22 mouse cellular contexts compared by ENCODE assay signal in the genomic region with DNA sequence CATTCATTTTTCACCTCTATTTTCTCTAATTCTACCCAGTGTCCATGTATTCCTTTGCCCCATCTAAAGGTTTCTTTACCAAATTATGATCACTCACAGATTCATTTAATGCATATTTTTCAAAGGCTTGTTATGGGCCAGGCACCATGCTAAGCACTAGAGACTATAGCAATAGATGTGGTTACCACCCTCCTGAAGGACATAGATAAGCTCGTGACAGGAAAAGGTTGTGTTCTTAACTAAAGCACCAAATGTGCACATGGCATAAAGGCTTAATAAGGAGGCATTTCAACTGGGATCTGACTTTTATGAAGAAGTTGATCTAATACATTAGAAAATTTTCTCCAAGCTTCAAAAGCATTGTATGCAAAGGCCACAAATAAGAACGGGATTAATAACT. TPM values are rescaled to one million over a fixed set of nuclear protein-coding genes. Genes with fewer than 3 reads are reported as not detected.
A peak's percentile ranks its signal among the peaks of the same experiment; 100 is the strongest.
DNase-seq lines count a peak whose midpoint lies in the region; ATAC-seq and TF ChIP-seq lines count a peak whose summit lies in the region.
"Had no signal": no experiment of that assay in that cellular context is flagged by ENCODE, and none has a peak within 500 bp of the region (broad histone marks: within the 10 kb centered on the region; RNA-seq: fewer than 3 reads in every experiment).

No protein-coding gene starts in this region.

- peak overlapping the region; percentile 72 for H3K27ac ChIP-seq in liver, embryonic 14.5 days
- H3K27ac ChIP-seq in kidney, adult 2 months (ENCODE audit: insufficient read depth, low read depth, low read length): no peak overlapping the region
- H3K27ac ChIP-seq in forebrain, embryonic 13.5 days: no peak overlapping the region
- no peak overlapping the region for H3K27ac ChIP-seq in intestine, embryonic 16.5 days (ENCODE audit: low read length)
- H3K27ac ChIP-seq: embryonic facial prominence, embryonic 10.5 days; heart, embryonic 13.5 days; hindbrain, embryonic 15.5 days had no signal

- 0 out of 2 replicates have a peak overlapping the region, but pooled peaks have one; percentile 29 for H3K9ac ChIP-seq in liver, embryonic 14.5 days (replicated peaks)
- H3K9ac ChIP-seq in forebrain, embryonic 13.5 days: no peak overlapping the region
- H3K9ac ChIP-seq in intestine, embryonic 16.5 days (ENCODE audit: low read depth, low read length): no peak overlapping the region
- H3K9ac ChIP-seq: forebrain, postnatal 0 days; heart, embryonic 13.5 days; hindbrain, embryonic 15.5 days had no signal

- H3K4me3 ChIP-seq in liver, embryonic 14.5 days (ENCODE audit: insufficient read depth in 1 of 2, low read depth in 2 of 2, low read length in 2 of 2): no peak overlapping the region
- no peak overlapping the region for H3K4me3 ChIP-seq in kidney, adult 2 months (ENCODE audit: insufficient read depth, low read depth, low read length)
- no peak overlapping the region for H3K4me3 ChIP-seq in forebrain, embryonic 13.5 days
- no peak overlapping the region for H3K4me3 ChIP-seq in intestine, embryonic 16.5 days (ENCODE audit: low read length)
- H3K4me3 ChIP-seq: embryonic facial prominence, embryonic 10.5 days; erythroblast, embryonic 14.5 days; heart, embryonic 13.5 days; hindbrain, embryonic 15.5 days had no signal

- no peaks in the 10 kb centered on the region for H3K36me3 ChIP-seq in liver, embryonic 14.5 days (replicated peaks; ENCODE audit: control insufficient read depth, insufficient read depth, low read depth)
- H3K36me3 ChIP-seq in kidney, adult 2 months (ENCODE audit: control insufficient read depth, insufficient read depth, low read length): no peaks in the 10 kb centered on the region
- no peaks in the 10 kb centered on the region for H3K36me3 ChIP-seq in forebrain, embryonic 13.5 days (ENCODE audit: poor library complexity, severe bottlenecking)
- no peaks in the 10 kb centered on the region for H3K36me3 ChIP-seq in intestine, embryonic 16.5 days (ENCODE audit: control insufficient read depth, insufficient read depth, low read length)
- H3K36me3 ChIP-seq: embryonic facial prominence, embryonic 10.5 days; G1E; hindbrain, embryonic 15.5 days had no signal

- peak; percentile 79 for ATAC-seq in erythroblast, adult 5-6 weeks (replicated peaks; ENCODE audit: low FRiP score, poor library complexity, severe bottlenecking)
- ATAC-seq in liver, embryonic 14.5 days (ENCODE audit: insufficient read depth): peak; percentile 73
- peak; percentile 55 for ATAC-seq in megakaryocyte progenitor cell, adult 5-6 weeks (replicated peaks; ENCODE audit: poor library complexity)
- ATAC-seq in forebrain, embryonic 13.5 days: no peak
- no peak for ATAC-seq in intestine, embryonic 16.5 days
- ATAC-seq: CD4-positive, CD25-positive, alpha-beta regulatory T cell, adult 4 months; forebrain, postnatal 0 days had no signal

- peak overlapping the region; percentile 1 for H3K4me2 ChIP-seq in liver, embryonic 14.5 days (ENCODE audit: low read depth)
- no peak overlapping the region for H3K4me2 ChIP-seq in forebrain, embryonic 13.5 days
- H3K4me2 ChIP-seq in intestine, embryonic 16.5 days (ENCODE audit: low read depth, low read length): no peak overlapping the region
- H3K4me2 ChIP-seq: heart, embryonic 13.5 days; hindbrain, embryonic 15.5 days had no signal

- H3K4me1 ChIP-seq in liver, embryonic 14.5 days (replicated peaks; ENCODE audit: control insufficient read depth in 2 of 2, insufficient read depth in 2 of 2, low read length in 1 of 2): peaks cover 18 to 20% of the 10 kb centered on the region in 2 experiments
- H3K4me1 ChIP-seq in kidney, adult 2 months (ENCODE audit: control insufficient read depth, insufficient read depth, low read length): no peaks in the 10 kb centered on the region; the same call in 1 of the 2 replicates
- H3K4me1 ChIP-seq in forebrain, embryonic 13.5 days: peaks cover 8% of the 10 kb centered on the region
- peaks cover 5% of the 10 kb centered on the region; the same call in 1 of the 2 replicates for H3K4me1 ChIP-seq in intestine, embryonic 16.5 days (ENCODE audit: control insufficient read depth, insufficient read depth, low read length)

- peak; percentile 75 for TF ChIP-seq EP300 in liver, embryonic 14.5 days (IDR thresholded peaks at IDR 0.05; ENCODE audit: low read depth)

- DNase-seq in c-Kit-negative CD71-positive TER-119-positive erythroid progenitor cells, embryonic 14.5 days (ENCODE audit: low read depth, low spot score): peak; percentile 11
- peak; percentile 46 to 53 (median 47) for DNase-seq in liver, embryonic 14.5 days (ENCODE audit: low read depth in 3 of 3, low spot score in 3 of 3)
- no peak for DNase-seq in kidney, adult 2 months
- DNase-seq in layer of hippocampus, adult 8-10 months (ENCODE audit: low spot score in 2 of 2): no peak
- DNase-seq: adrenal gland, postnatal 10 days; B cell, adult 2 months; cerebellum, adult 18-20 months; cerebellum, adult 9-11 months; cerebellum, postnatal 36 days; forebrain, postnatal 0 days; gastrocnemius, postnatal 25 days; heart, postnatal 36 days had no signal

- 36% methylated on average over 2 of the region's 2 CpGs for WGBS in liver, embryonic 14.5 days (ENCODE audit: insufficient replicate concordance)
- WGBS in kidney, adult 2 months: 91% methylated on average over 2 of the region's 2 CpGs
- WGBS in forebrain, embryonic 13.5 days: 93% methylated on average over 2 of the region's 2 CpGs
- WGBS in intestine, embryonic 16.5 days: 90% methylated on average over 2 of the region's 2 CpGs

- H3K27me3 ChIP-seq in liver, embryonic 14.5 days (ENCODE audit: control insufficient read depth, insufficient read depth, low read length): no peaks in the 10 kb centered on the region
- no peaks in the 10 kb centered on the region for H3K27me3 ChIP-seq in kidney, adult 2 months (replicated peaks; ENCODE audit: control insufficient read depth, insufficient read depth, low read length)
- H3K27me3 ChIP-seq in forebrain, embryonic 13.5 days: no peaks in the 10 kb centered on the region
- H3K27me3 ChIP-seq in intestine, embryonic 16.5 days (replicated peaks; ENCODE audit: control insufficient read depth, insufficient read depth, low read length): no peaks in the 10 kb centered on the region
- H3K27me3 ChIP-seq: heart, embryonic 13.5 days; hindbrain, embryonic 15.5 days had no signal

- no peak for TF ChIP-seq CTCF in liver, embryonic 14.5 days (IDR thresholded peaks at IDR 0.05; ENCODE audit: low read depth)
- no peak for TF ChIP-seq CTCF in kidney, adult 2 months (conservative IDR thresholded peaks at IDR 0.05; ENCODE audit: insufficient read depth, insufficient read length, low read depth, low read length)

- H3K9me3 ChIP-seq in liver, embryonic 14.5 days (ENCODE audit: control insufficient read depth, low read length): no peaks in the 10 kb centered on the region
- no peaks in the 10 kb centered on the region for H3K9me3 ChIP-seq in forebrain, embryonic 13.5 days (replicated peaks)
- no peaks in the 10 kb centered on the region for H3K9me3 ChIP-seq in intestine, embryonic 16.5 days (ENCODE audit: control insufficient read depth, low read length)
- H3K9me3 ChIP-seq: embryonic facial prominence, embryonic 10.5 days; heart, embryonic 13.5 days; hindbrain, embryonic 15.5 days had no signal

- no peak for TF ChIP-seq POLR2A in kidney, adult 2 months (IDR thresholded peaks at IDR 0.05; ENCODE audit: low read depth, low read length)

RNA-seq across cellular contexts. Expression of gene Ccdc90b, which starts 2.2 kb away (rescaled TPM):
- total RNA-seq in erythroblast, adult 5-6 weeks (2015; ENCODE audit: low replicate concordance): 6.0 and 12.1 TPM in 2 replicates
- total RNA-seq in erythroblast, adult 5-6 weeks (2017; ENCODE audit: low replicate concordance): 6.8 and 8.9 TPM in 2 replicates
- polyA plus RNA-seq in liver, embryonic 14.5 days (2012; rRNA removed): 4.2 and 8.3 TPM in 2 replicates
- 13.6 and 15.5 TPM in 2 replicates for polyA plus RNA-seq in liver, embryonic 14.5 days (2014; fragmentation: Nextera tagmentation; extraction: Ambion mirVana)
- total RNA-seq in megakaryocyte progenitor cell, adult 5-6 weeks (2015): 27.2 and 28.6 TPM in 2 replicates
- total RNA-seq in megakaryocyte progenitor cell, adult 5-6 weeks (2017): 35.3 TPM in 2 replicates
- 8.3 and 11.8 TPM in 2 replicates for polyA plus RNA-seq in kidney, adult 2 months (2012; rRNA removed)
- polyA plus RNA-seq in forebrain, embryonic 13.5 days (2015; fragmentation: Nextera tagmentation; extraction: Ambion mirVana): 73.3 and 76.1 TPM in 2 replicates
- 10 to 100 TPM; 14.8 to 16.6 (median 15.5) TPM for total RNA-seq in layer of hippocampus, adult 8-10 months (2022)
- polyA plus RNA-seq in intestine, embryonic 16.5 days (2015; fragmentation: Nextera tagmentation; extraction: Ambion mirVana): 42.5 and 43.9 TPM in 2 replicates
- total RNA-seq: G1E had no signal
- polyA plus RNA-seq: G1E had no signal

Comparison
In these comparisons a context has a peak if more than half of its experiments do, and no peak if none do; other contexts are left out.
1. DNase-seq: peak in c-Kit-negative CD71-positive TER-119-positive erythroid progenitor cells, embryonic 14.5 days (single experiment) and liver, embryonic 14.5 days (3 of 3); none in kidney, adult 2 months (single experiment) and layer of hippocampus, adult 8-10 months (0 of 2).
2. ATAC-seq: peak in erythroblast, adult 5-6 weeks (single experiment), liver, embryonic 14.5 days (single experiment) and megakaryocyte progenitor cell, adult 5-6 weeks (single experiment); none in forebrain, embryonic 13.5 days (single experiment) and intestine, embryonic 16.5 days (single experiment).